Mouse (Mus musculus): ENCODE measurements around the gene Cnga1.
"Not testable (repeated sequence)": the region's sequence is repeated elsewhere in the genome, so short reads cannot be mapped to it uniquely, and the experiment has no call there.

Gene Cnga1

GRCm38 (mm10) chr5:72636576-72636975 is 7.5 kb downstream of the Cnga1 start:
- DNase-seq: no peak

GRCm38 (mm10) chr5:72636122-72636521 is 8.0 kb downstream of the Cnga1 start:
- no peak for DNase-seq

GRCm38 (mm10) chr5:72634791-72635271 is 9.2 kb downstream of the Cnga1 start:
- peak; percentile 8 for DNase-seq

GRCm38 (mm10) chr5:72630026-72630425 is 14.0 kb downstream of the Cnga1 start:
- DNase-seq: no peak

- DNase-seq: no peak
Measured at GRCm38 (mm10) chr5:72621022-72621421, 23.1 kb downstream of the Cnga1 start.

GRCm38 (mm10) chr5:72617413-72617812 is 26.7 kb downstream of the Cnga1 start:
- no peak for DNase-seq

- no peak for DNase-seq
Measured at GRCm38 (mm10) chr5:72603138-72603537, 40.9 kb downstream of the Cnga1 start.

GRCm38 (mm10) chr5:72601006-72601405 is 43.1 kb downstream of the Cnga1 start:
- DNase-seq: peak; percentile 61

GRCm38 (mm10) chr5:72587192-72587681 is 56.8 kb downstream of the Cnga1 start, which contains the start of gene Gm5868:
Gene Gm5868, minus strand, starts transcription at chr5:72587551.
- DNase-seq: no peak

- not testable (repeated sequence) for DNase-seq
Measured at GRCm38 (mm10) chr5:72586667-72587191, 57.3 kb downstream of the Cnga1 start.

GRCm38 (mm10) chr5:72586122-72586521 is 58.0 kb downstream of the Cnga1 start:
- DNase-seq: not testable (repeated sequence)

GRCm38 (mm10) chr5:72580970-72581332 is 63.1 kb downstream of the Cnga1 start, which contains the start of gene Zar1:
Gene Zar1, minus strand, starts transcription at chr5:72581254.
- DNase-seq: not testable (repeated sequence)

GRCm38 (mm10) chr5:72580088-72580969 is 63.7 kb downstream of the Cnga1 start:
- not testable (repeated sequence) for DNase-seq

GRCm38 (mm10) chr5:72579599-72579998 is 64.5 kb downstream of the Cnga1 start:
- DNase-seq: not testable (repeated sequence)

- no peak for DNase-seq
Measured at GRCm38 (mm10) chr5:72565621-72566020, 78.5 kb downstream of the Cnga1 start.

- not testable (repeated sequence) for DNase-seq
Measured at GRCm38 (mm10) chr5:72563183-72563582, 80.9 kb downstream of the Cnga1 start.

GRCm38 (mm10) chr5:72560976-72561628 is 83.0 kb downstream of the Cnga1 start:
- no peak for DNase-seq

GRCm38 (mm10) chr5:72559544-72560049 is 84.5 kb downstream of the Cnga1 start, which contains the start of gene Nfxl1:
Gene Nfxl1, minus strand, starts transcription at chr5:72559684.
- DNase-seq: peak; percentile 98

- DNase-seq: peak; percentile 72
Measured at GRCm38 (mm10) chr5:72558716-72559526, 85.2 kb downstream of the Cnga1 start.

GRCm38 (mm10) chr5:72556245-72556644 is 87.8 kb downstream of the Cnga1 start:
- DNase-seq: no peak

All from liver (tissue).